Mouse (Mus musculus) megakaryocyte progenitor cell, adult 5-6 weeks (primary cell): ENCODE data around the gene Mplkip. TPM values are rescaled to one million over a fixed set of nuclear protein-coding genes. Genes with fewer than 3 reads are reported as not detected.

Experiments
- total RNA-seq, 2 experiments: library from RNA; stranded (forward) in 1 of 2; stranded (reverse) in 1 of 2; fragments of 157-497, 149-512 nt in 1 of 2; fragments of 200-1000 nt in 1 of 2; gene quantifications; 2 replicates each; pipeline versions ENCODE4 v1.2.3 to v1.2.4; 2015 to 2017

The Mplkip gene
- total RNA-seq, 2 experiments from 2014 or later, result 24.4 to 69.3 TPM

Other genes starting within 250 kb of the Mplkip start
- gene Sugct, start 361 bp downstream of the Mplkip start, total RNA-seq (2015), result 1.1 and 1.4 TPM in 2 replicates
- gene Sugct, start 361 bp downstream of the Mplkip start, total RNA-seq (2017), result 2.2 and 2.7 TPM in 2 replicates
- 82.3 and 90.9 TPM in 2 replicates for gene Cdk13, start 109.9 kb downstream of the Mplkip start, total RNA-seq (2015)
- 43.9 and 73.1 TPM in 2 replicates for gene Cdk13, start 109.9 kb downstream of the Mplkip start, total RNA-seq (2017)
- gene Rala, start 249.0 kb downstream of the Mplkip start, total RNA-seq (2015), result 12.3 and 18.0 TPM in 2 replicates
- gene Rala, start 249.0 kb downstream of the Mplkip start, total RNA-seq (2017), result 18.9 and 23.0 TPM in 2 replicates